In genomic region chr5:137304165-137304564, GRCm38 (mm10) we compare ENCODE assay signal across 11 mouse cellular contexts. TPM values are rescaled to one million over a fixed set of nuclear protein-coding genes. Genes with fewer than 3 reads are reported as not detected.
DNase-seq lines count a peak whose midpoint lies in the region; ATAC-seq and TF ChIP-seq lines count a peak whose summit lies in the region.
"Had no signal": no experiment of that assay in that cellular context is flagged by ENCODE, and none has a peak within 500 bp of the region (broad histone marks: within the 10 kb centered on the region; RNA-seq: fewer than 3 reads in every experiment).

No protein-coding gene starts in this region.

- H3K27ac ChIP-seq in heart, embryonic 12.5 days (ENCODE audit: poor library complexity, severe bottlenecking) = no peak overlapping the region
- H3K27ac ChIP-seq in neural tube, embryonic 12.5 days = no peak overlapping the region
- H3K27ac ChIP-seq in liver, embryonic 15.5 days (replicated peaks) = no peak overlapping the region
- no peak overlapping the region for H3K27ac ChIP-seq in gastrocnemius, adult 2 months

- WGBS in heart, embryonic 12.5 days = 58% methylated on average over 3 of the region's 3 CpGs
- 80% methylated on average over 3 of the region's 3 CpGs for WGBS in neural tube, embryonic 12.5 days
- WGBS in liver, embryonic 15.5 days (ENCODE audit: insufficient replicate concordance) = 56% methylated on average over 3 of the region's 3 CpGs

- H3K4me2 ChIP-seq in heart, embryonic 12.5 days = 0 out of 2 replicates have a peak overlapping the region, but pooled peaks have one; percentile 3
- H3K4me2 ChIP-seq in neural tube, embryonic 12.5 days (replicated peaks) = peak overlapping the region; percentile 75
- H3K4me2 ChIP-seq in liver, embryonic 15.5 days = peak overlapping the region; percentile 73

- H3K36me3 ChIP-seq in heart, embryonic 12.5 days = peaks cover 71% of the 10 kb centered on the region
- H3K36me3 ChIP-seq in neural tube, embryonic 12.5 days = peaks cover 53% of the 10 kb centered on the region
- H3K36me3 ChIP-seq in liver, embryonic 15.5 days (replicated peaks) = peaks cover 71% of the 10 kb centered on the region

- DNase-seq in heart, postnatal 14 days = no peak
- no peak for DNase-seq in neural tube, embryonic 10.5 days (ENCODE audit: extremely low spot score, low spot score)
- DNase-seq in spleen, adult 12 weeks (ENCODE audit: low spot score) = no peak
- no peak for DNase-seq in gastrocnemius, adult 2 months
- DNase-seq in left cerebral cortex, adult 9 months (ENCODE audit: low spot score in 2 of 2) = no peak
- DNase-seq: cerebellum, postnatal 14 days had no signal

- no peak for ATAC-seq in heart, embryonic 12.5 days (ENCODE audit: insufficient number of reproducible peaks, low FRiP score)
- ATAC-seq in neural tube, embryonic 12.5 days (ENCODE audit: low FRiP score, low read depth) = no peak
- no peak for ATAC-seq in liver, embryonic 15.5 days (ENCODE audit: insufficient read depth)
- ATAC-seq: CD4-positive, CD25-positive, alpha-beta regulatory T cell, adult 4 months; intestine, postnatal 0 days had no signal

- H3K4me1 ChIP-seq in heart, embryonic 12.5 days (replicated peaks) = peaks cover 49% of the 10 kb centered on the region
- H3K4me1 ChIP-seq in neural tube, embryonic 12.5 days = peaks cover 24% of the 10 kb centered on the region
- H3K4me1 ChIP-seq in liver, embryonic 15.5 days (replicated peaks) = peaks cover 37% of the 10 kb centered on the region

- H3K4me3 ChIP-seq in heart, embryonic 12.5 days = no peak overlapping the region
- H3K4me3 ChIP-seq in neural tube, embryonic 12.5 days = no peak overlapping the region
- H3K4me3 ChIP-seq in liver, embryonic 15.5 days (replicated peaks) = peak overlapping the region; percentile 98; the same call in 1 of the 2 replicates
- H3K4me3 ChIP-seq in gastrocnemius, adult 2 months = no peak overlapping the region

- no peak for TF ChIP-seq CTCF in gastrocnemius, adult 2 months (IDR thresholded peaks at IDR 0.05)

- intact Hi-C loops in heart, postnatal 14 days (cut with DNase I) = no loop called here
- intact Hi-C loops in gastrocnemius, adult 2 months (cut with DNase I) = no loop called here

- no peaks in the 10 kb centered on the region for H3K9me3 ChIP-seq in heart, embryonic 12.5 days (replicated peaks)
- no peaks in the 10 kb centered on the region for H3K9me3 ChIP-seq in neural tube, embryonic 12.5 days
- no peaks in the 10 kb centered on the region for H3K9me3 ChIP-seq in liver, embryonic 15.5 days (replicated peaks)

- H3K9ac ChIP-seq in heart, embryonic 12.5 days = peak overlapping the region; percentile 40; the same call in 1 of the 2 replicates
- no peak overlapping the region for H3K9ac ChIP-seq in neural tube, embryonic 12.5 days
- H3K9ac ChIP-seq in liver, embryonic 15.5 days = peak overlapping the region; percentile 22; the same call in 1 of the 2 replicates

- H3K27me3 ChIP-seq in heart, embryonic 12.5 days (replicated peaks) = no peaks in the 10 kb centered on the region
- no peaks in the 10 kb centered on the region for H3K27me3 ChIP-seq in neural tube, embryonic 12.5 days (replicated peaks)
- H3K27me3 ChIP-seq in liver, embryonic 15.5 days = no peaks in the 10 kb centered on the region

RNA-seq across cellular contexts. Expression of gene Srrt, which starts 3.3 kb away (rescaled TPM):
- polyA plus RNA-seq in heart, embryonic 12.5 days (2016; fragmentation: Nextera tagmentation; extraction: Ambion mirVana) = 106 and 107 TPM in 2 replicates
- 10 to 100 TPM; 84.2 to 84.8 TPM for total RNA-seq in heart, postnatal 14 days (2021)
- polyA plus RNA-seq in neural tube, embryonic 12.5 days (2016; fragmentation: Nextera tagmentation; extraction: Ambion mirVana) = 155 and 167 TPM in 2 replicates
- 68.0 and 76.9 TPM in 2 replicates for polyA plus RNA-seq in liver, embryonic 15.5 days (2015; fragmentation: Nextera tagmentation; extraction: Ambion mirVana)
- total RNA-seq in gastrocnemius, adult 2 months (2021) = 10 to 100 TPM; 38.7 to 46.2 TPM

RNA-seq across cellular contexts. Expression of gene Ufsp1, which starts 9.7 kb away (rescaled TPM):
- polyA plus RNA-seq in heart, embryonic 12.5 days (2016; fragmentation: Nextera tagmentation; extraction: Ambion mirVana) = 10.1 and 10.6 TPM in 2 replicates
- 1 to 10 TPM; 6.7 to 8.5 TPM for total RNA-seq in heart, postnatal 14 days (2021)
- polyA plus RNA-seq in neural tube, embryonic 12.5 days (2016; fragmentation: Nextera tagmentation; extraction: Ambion mirVana) = 11.4 and 11.6 TPM in 2 replicates
- polyA plus RNA-seq in liver, embryonic 15.5 days (2015; fragmentation: Nextera tagmentation; extraction: Ambion mirVana) = 7.4 and 9.6 TPM in 2 replicates
- total RNA-seq in gastrocnemius, adult 2 months (2021) = 10 to 100 TPM; 14.2 to 15.1 TPM

RNA-seq across cellular contexts. Expression of gene Trip6, which starts 10.0 kb away (rescaled TPM):
- 46.3 and 47.0 TPM in 2 replicates for polyA plus RNA-seq in heart, embryonic 12.5 days (2016; fragmentation: Nextera tagmentation; extraction: Ambion mirVana)
- total RNA-seq in heart, postnatal 14 days (2021) = 10 to 100 TPM; 14.2 to 14.3 TPM
- 31.7 and 36.2 TPM in 2 replicates for polyA plus RNA-seq in neural tube, embryonic 12.5 days (2016; fragmentation: Nextera tagmentation; extraction: Ambion mirVana)
- 8.2 and 11.2 TPM in 2 replicates for polyA plus RNA-seq in liver, embryonic 15.5 days (2015; fragmentation: Nextera tagmentation; extraction: Ambion mirVana)
- 1 to 10 TPM; 2.1 to 3.1 TPM for total RNA-seq in gastrocnemius, adult 2 months (2021)

RNA-seq across cellular contexts. Expression of gene Ache, which starts 16.8 kb away (rescaled TPM):
- 23.5 and 28.3 TPM in 2 replicates for polyA plus RNA-seq in heart, embryonic 12.5 days (2016; fragmentation: Nextera tagmentation; extraction: Ambion mirVana)
- 1 to 10 TPM; 2.7 to 3.9 TPM for total RNA-seq in heart, postnatal 14 days (2021)
- 20.6 and 23.5 TPM in 2 replicates for polyA plus RNA-seq in neural tube, embryonic 12.5 days (2016; fragmentation: Nextera tagmentation; extraction: Ambion mirVana)
- polyA plus RNA-seq in liver, embryonic 15.5 days (2015; fragmentation: Nextera tagmentation; extraction: Ambion mirVana) = 17.2 and 20.7 TPM in 2 replicates
- total RNA-seq in gastrocnemius, adult 2 months (2021) = 10 to 100 TPM; 13.7 to 17.9 TPM

RNA-seq across cellular contexts. Expression of gene Slc12a9, which starts 29.2 kb away (rescaled TPM):
- 9.4 and 10.2 TPM in 2 replicates for polyA plus RNA-seq in heart, embryonic 12.5 days (2016; fragmentation: Nextera tagmentation; extraction: Ambion mirVana)
- total RNA-seq in heart, postnatal 14 days (2021) = 1 to 10 TPM; 3.8 to 5.4 TPM
- 24.4 and 25.1 TPM in 2 replicates for polyA plus RNA-seq in neural tube, embryonic 12.5 days (2016; fragmentation: Nextera tagmentation; extraction: Ambion mirVana)
- polyA plus RNA-seq in liver, embryonic 15.5 days (2015; fragmentation: Nextera tagmentation; extraction: Ambion mirVana) = 3.2 and 3.8 TPM in 2 replicates
- total RNA-seq in gastrocnemius, adult 2 months (2021) = 1 to 10 TPM; 2.0 to 2.4 TPM

Comparison
In these comparisons a context has a peak if more than half of its experiments do, and no peak if none do; other contexts are left out.
1. H3K4me2 ChIP-seq: peak in every context shown above with its lines; median percentile 75 in neural tube, embryonic 12.5 days; 73 in liver, embryonic 15.5 days; 3 in heart, embryonic 12.5 days.